Mouse (Mus musculus) MEL (cell line): ENCODE measurements at regions not wholly inside any gene's neighbourhood (a gene's known extent, or its start where the extent isn't known, plus 50 kb on each side); places are given as distances from the start of the nearest gene placed in this dataset.

Experiments
- CTCF ChIP-seq, 3 experiments: IDR thresholded peaks in 2 of 3; conservative IDR thresholded peaks in 1 of 3; 2 replicates each; pipeline ENCODE4 v1.5.1; 2011 to 2012; ENCODE audit warnings: low read length in 3 of 3, low read depth in 2 of 3, mild to moderate bottlenecking in 2 of 3, improper control_type of control experiment in 1 of 3, inconsistent platforms in 1 of 3, mixed read lengths in 1 of 3, moderate library complexity in 1 of 3; ENCODE audit not compliant: control insufficient read depth in 1 of 3, insufficient read depth in 1 of 3, poor library complexity in 1 of 3, severe bottlenecking in 1 of 3
- MEF2A ChIP-seq: IDR thresholded peaks from 2 replicates; pipeline ENCODE4 v1.6.1; 2014; ENCODE audit warnings: low read depth, mild to moderate bottlenecking, inconsistent platforms, low read length, improper control_type of control experiment; ENCODE audit not compliant: poor library complexity, insufficient replicate concordance, severe bottlenecking; ENCODE audit errors: extremely low read depth
- RAD21 ChIP-seq: IDR thresholded peaks from 2 replicates; pipeline ENCODE4 v1.6.1; 2011; ENCODE audit warnings: mild to moderate bottlenecking, low read depth, low read length, improper control_type of control experiment
- SMC3 ChIP-seq: IDR thresholded peaks from 2 replicates; pipeline ENCODE4 v1.6.1; 2011; ENCODE audit warnings: low read depth, low read length, improper control_type of control experiment
- USF1 ChIP-seq: IDR thresholded peaks from 2 replicates; pipeline ENCODE4 v1.6.1; 2014; ENCODE audit warnings: low read depth, mild to moderate bottlenecking, inconsistent platforms, low read length, improper control_type of control experiment, moderate library complexity

- TF ChIP-seq USF1: no peak
- no peak for TF ChIP-seq CTCF (IDR thresholded peaks at IDR 0.05 in 2 of 3, conservative IDR thresholded peaks at IDR 0.05 in 1 of 3; ENCODE audit: control insufficient read depth in 1 of 3, insufficient read depth in 1 of 3, low read depth in 2 of 3, low read length in 3 of 3, poor library complexity in 1 of 3, severe bottlenecking in 1 of 3)
- TF ChIP-seq RAD21: no peak
- no peak for TF ChIP-seq SMC3
- TF ChIP-seq MEF2A: no peak
Observed at GRCm38 (mm10) chr10:96969825-96970224, 353.0 kb downstream of the Btg1 start.
